Mouse (Mus musculus): ENCODE data around the gene Nrn1l.

DNA sequence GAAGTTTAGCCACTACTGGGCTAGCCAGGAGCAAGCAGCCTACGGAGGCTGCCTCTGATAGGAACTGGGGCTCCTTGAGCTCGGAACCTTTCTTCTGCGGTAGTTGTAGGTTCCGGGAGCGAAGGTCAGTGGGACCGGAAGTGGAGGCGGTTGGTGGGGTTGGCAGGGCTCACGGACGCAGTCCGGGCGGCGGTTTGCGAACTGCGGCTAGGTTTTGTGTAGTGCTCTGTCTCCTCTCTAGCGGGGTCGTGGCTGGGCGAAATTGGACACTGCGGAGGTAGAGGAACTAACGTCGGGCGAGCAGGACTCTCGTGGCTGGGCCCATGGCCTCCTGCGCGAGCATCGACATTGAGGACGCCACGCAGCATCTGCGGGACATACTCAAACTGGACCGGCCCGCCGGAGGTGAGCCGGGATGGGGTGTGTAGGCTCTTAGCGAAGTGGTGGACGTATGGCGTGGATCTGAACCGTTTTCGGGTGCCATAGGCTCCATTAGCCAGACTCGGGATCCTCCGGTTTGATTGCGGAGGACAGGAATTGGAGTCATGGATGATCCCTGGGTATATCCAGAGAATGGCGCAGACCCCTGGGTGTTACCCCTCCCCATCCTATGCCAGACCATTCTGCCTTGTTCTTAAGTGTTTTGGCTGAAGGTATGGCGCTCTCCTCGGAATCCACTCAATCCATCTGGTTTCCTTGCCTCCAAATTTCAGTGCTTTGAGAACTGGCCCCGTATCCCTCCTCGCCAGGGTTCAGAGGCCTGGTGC lies 12.4 kb upstream of the Nrn1l start, which contains the start of gene Edc4:
- TF ChIP-seq CTCF (conservative IDR thresholded peaks at IDR 0.05; ENCODE audit: insufficient read depth, insufficient read length, low read depth, low read length), result no peak
- peak; percentile 84 for TF ChIP-seq POLR2A (IDR thresholded peaks at IDR 0.05; ENCODE audit: low read depth, low read length)

Measured in kidney, adult 2 months (tissue).